Mouse (Mus musculus) E14TG2a.4 (cell line): ENCODE results near the gene Gapdhs.

ENCODE experiments used
- CTCF ChIP-seq: conservative IDR thresholded peaks from 2 replicates; pipeline ENCODE4 v1.5.1; 2014; ENCODE audit warnings: low read length
- NANOG ChIP-seq: IDR thresholded peaks from 2 replicates; pipeline ENCODE4 v1.6.1; 2014; ENCODE audit warnings: borderline replicate concordance, low read length, mixed read lengths
- POU5F1 ChIP-seq: IDR thresholded peaks from 2 replicates; pipeline ENCODE4 v1.6.1; 2014; ENCODE audit warnings: low read length, borderline replicate concordance

GRCm38 (mm10) chr7:30698101-30698500, 45.4 kb downstream of the Gapdhs start:
- no peak for TF ChIP-seq CTCF
- no peak for TF ChIP-seq POU5F1
- no peak for TF ChIP-seq NANOG
